Mouse (Mus musculus) retina, postnatal 1 day (tissue): ENCODE results near the gene Olfr1371.
"Not testable (repeated sequence)": the region's sequence is repeated elsewhere in the genome, so short reads cannot be mapped to it uniquely, and the experiment has no call there.

Experiments used
- DNase-seq: peaks from one replicate; pipeline ENCODE4 v3.0.0-alpha.2; 2012

The Olfr1371 gene

GRCm38 (mm10) chr11:52223968-52224682, 10.3 kb upstream of the Olfr1371 start:
- DNase-seq: no peak

- DNase-seq: no peak
These were observed 9.1 kb upstream of the Olfr1371 start for GRCm38 (mm10) chr11:52222891-52223290.

- DNase-seq: not testable (repeated sequence)
These were observed 8.1 kb upstream of the Olfr1371 start for GRCm38 (mm10) chr11:52221921-52222320.

- peak; percentile 89 for DNase-seq
These were observed 6.5 kb upstream of the Olfr1371 start for GRCm38 (mm10) chr11:52220282-52220681.

- not testable (repeated sequence) for DNase-seq
These were observed 17.2 kb downstream of the Olfr1371 start for GRCm38 (mm10) chr11:52196496-52197023.

- DNase-seq: not testable (repeated sequence)
These were observed 33.1 kb downstream of the Olfr1371 start for GRCm38 (mm10) chr11:52180651-52181050.

GRCm38 (mm10) chr11:52179897-52180296, 33.9 kb downstream of the Olfr1371 start:
- not testable (repeated sequence) for DNase-seq

- DNase-seq: no peak
These were observed 45.3 kb downstream of the Olfr1371 start for GRCm38 (mm10) chr11:52168461-52168860.

- peak; percentile 62 for DNase-seq
These were observed 45.9 kb downstream of the Olfr1371 start for GRCm38 (mm10) chr11:52167901-52168302.

- DNase-seq: peak; percentile 18
These were observed 46.7 kb downstream of the Olfr1371 start for GRCm38 (mm10) chr11:52167126-52167525.

GRCm38 (mm10) chr11:52163926-52164325, 49.9 kb downstream of the Olfr1371 start:
- peak; percentile 16 for DNase-seq
